Mouse (Mus musculus): Measurements from ENCODE around the gene Kank3.

GRCm38 (mm10) chr17:33779271-33779966 is 30.9 kb upstream of the Kank3 start:
- TF ChIP-seq GATA1 (IDR thresholded peaks at IDR 0.05; ENCODE audit: borderline replicate concordance, low read length) (no peak), FLI1 (IDR thresholded peaks at IDR 0.05; ENCODE audit: low read length) (no peak)

Measured in megakaryocyte, embryonic 14.5 days (primary cell).